Mouse (Mus musculus) stomach, embryonic 15.5 days (tissue): Measurements from ENCODE around the gene Usp32. TPM values are rescaled to one million over a fixed set of nuclear protein-coding genes. Genes with fewer than 3 reads are reported as not detected.

ENCODE experiments used
- ATAC-seq: fragments of 200-750 bp; cut with Nextera tagmentation; 2 replicates; pipeline ENCODE4 v1.8.0; 2017; ENCODE audit warnings: low read depth, moderate number of reproducible peaks, moderate TSS enrichment; ENCODE audit not compliant: insufficient read depth, low FRiP score
- H3K27ac ChIP-seq: fragments of 300-500 bp; sonication (generic); 2 replicates; pipeline ENCODE4 v1.5.1; 2015; ENCODE audit warnings: mild to moderate bottlenecking, inconsistent platforms
- H3K27me3 ChIP-seq: fragments of 300-500 bp; sonication (generic); replicated peaks from 2 replicates; pipeline ENCODE4 v1.6.1; 2015; ENCODE audit warnings: inconsistent platforms
- H3K36me3 ChIP-seq: fragments of 300-500 bp; sonication (generic); 2 replicates; pipeline ENCODE4 v1.6.1; 2015; ENCODE audit warnings: inconsistent platforms
- H3K4me1 ChIP-seq: fragments of 300-500 bp; sonication (generic); 2 replicates; pipeline ENCODE4 v1.6.1; 2015; ENCODE audit warnings: inconsistent platforms
- H3K4me2 ChIP-seq: fragments of 300-500 bp; sonication (generic); 2 replicates; pipeline ENCODE4 v1.6.1; 2015; ENCODE audit warnings: mild to moderate bottlenecking, inconsistent platforms
- H3K4me3 ChIP-seq: fragments of 300-500 bp; sonication (generic); replicated peaks from 2 replicates; pipeline ENCODE4 v1.5.1; 2015; ENCODE audit warnings: inconsistent platforms
- H3K9ac ChIP-seq: fragments of 300-500 bp; sonication (generic); 2 replicates; pipeline ENCODE4 v1.6.1; 2015; ENCODE audit warnings: inconsistent platforms
- H3K9me3 ChIP-seq: fragments of 300-500 bp; sonication (generic); 2 replicates; pipeline ENCODE4 v1.6.1; 2016; ENCODE audit warnings: inconsistent platforms
- WGBS: fragments of 180-500 bp; shearing (Covaris S2); methylation state at CpG from one replicate; pipeline ENCODE4 v1.1.7; 2015; 5-methylcytosine and 5-hydroxymethylcytosine counted together
- polyA plus RNA-seq: library from polyadenylated mRNA; unstranded; fragments of >200 nt; fragmentation: Nextera tagmentation; extraction: Ambion mirVana; gene quantifications from 2 replicates; pipeline ENCODE4 v1.2.1, GENCODE M21; 2015

Usp32 gene
- polyA plus RNA-seq, 1 experiment from 2014 or later = 4.8 TPM

DNA sequence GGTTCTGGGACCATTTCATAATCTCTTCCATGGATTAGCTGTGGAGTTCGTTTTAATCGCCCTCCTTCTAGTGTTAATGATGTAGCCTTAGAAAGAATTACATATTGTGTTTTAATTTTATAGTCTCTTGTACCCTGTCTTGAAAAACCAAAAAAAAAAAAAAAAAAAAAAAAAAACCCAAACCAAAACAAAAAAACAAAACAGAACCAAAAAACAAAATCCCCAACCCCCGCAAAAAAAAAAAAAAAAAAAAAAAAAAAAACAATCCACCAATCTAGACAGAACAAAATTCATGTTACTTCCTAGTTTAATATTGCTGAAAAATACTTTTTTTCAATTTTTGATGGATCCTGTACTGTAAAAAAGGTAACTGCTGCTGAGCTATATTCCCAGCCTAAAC, 100.7 kb downstream of the Usp32 start:
- H3K4me2 ChIP-seq = no peak overlapping the region
- peaks cover 8% of the 10 kb centered on the region; the same call in 1 of the 2 replicates for H3K36me3 ChIP-seq
- no peaks in the 10 kb centered on the region for H3K27me3 ChIP-seq
- no peak overlapping the region for H3K27ac ChIP-seq
- no peak for ATAC-seq
- H3K4me1 ChIP-seq = no peaks in the 10 kb centered on the region
- no peak overlapping the region for H3K4me3 ChIP-seq
- H3K9ac ChIP-seq = no peak overlapping the region
- H3K9me3 ChIP-seq = no peaks in the 10 kb centered on the region
- WGBS = 91% methylated on average over 3 of the region's 3 CpGs

DNA sequence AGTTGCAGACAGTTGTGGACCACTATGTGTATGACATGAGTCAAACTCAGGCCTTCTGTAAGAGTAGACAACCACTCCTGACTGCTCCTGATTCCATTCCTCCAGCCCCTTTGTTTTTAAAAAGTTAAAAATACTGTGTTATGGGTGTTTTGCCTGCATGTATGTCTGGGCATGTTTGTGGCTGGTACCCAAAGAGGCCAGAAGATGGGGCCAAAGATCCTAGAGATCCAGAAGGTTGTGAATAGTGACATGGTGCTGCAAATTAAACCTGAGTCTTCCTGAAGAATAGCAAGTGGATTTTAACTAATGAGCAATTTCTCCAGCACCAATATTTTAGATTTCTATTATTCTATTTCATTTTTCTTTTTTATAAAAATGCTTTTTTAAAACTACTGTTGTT, 126.8 kb downstream of the Usp32 start:
- ATAC-seq = no peak
- Histone ChIP-seq H3K4me1 (no peaks in the 10 kb centered on the region), H3K4me2 (no peak overlapping the region), H3K4me3 (no peak overlapping the region), H3K27me3 (no peaks in the 10 kb centered on the region), H3K9ac (no peak overlapping the region), H3K36me3 (0 out of 2 replicates have a peak, but pooled peaks cover 3% of the 10 kb centered on the region), H3K9me3 (no peaks in the 10 kb centered on the region), H3K27ac (no peak overlapping the region)

DNA sequence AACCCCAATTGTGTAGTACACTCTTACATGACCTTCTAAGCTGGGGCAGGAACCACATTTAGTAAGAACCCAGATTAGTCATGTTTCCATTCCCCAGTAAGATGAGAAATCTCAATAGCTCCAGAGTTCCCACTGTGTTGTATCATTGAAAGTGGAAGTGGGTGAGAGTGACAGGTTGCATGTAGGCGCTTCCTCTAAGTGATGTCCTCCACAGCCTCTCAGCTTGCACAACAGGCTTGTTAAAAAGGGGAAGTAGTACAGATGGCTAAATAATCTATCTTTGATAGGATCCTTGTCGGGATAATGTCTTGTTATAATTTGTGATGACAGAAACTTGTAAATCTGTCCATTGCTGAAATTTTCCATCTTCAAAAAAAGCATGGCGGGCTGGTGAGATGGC, 136.4 kb downstream of the Usp32 start:
- peaks cover 6% of the 10 kb centered on the region; the same call in 1 of the 2 replicates for H3K36me3 ChIP-seq

DNA sequence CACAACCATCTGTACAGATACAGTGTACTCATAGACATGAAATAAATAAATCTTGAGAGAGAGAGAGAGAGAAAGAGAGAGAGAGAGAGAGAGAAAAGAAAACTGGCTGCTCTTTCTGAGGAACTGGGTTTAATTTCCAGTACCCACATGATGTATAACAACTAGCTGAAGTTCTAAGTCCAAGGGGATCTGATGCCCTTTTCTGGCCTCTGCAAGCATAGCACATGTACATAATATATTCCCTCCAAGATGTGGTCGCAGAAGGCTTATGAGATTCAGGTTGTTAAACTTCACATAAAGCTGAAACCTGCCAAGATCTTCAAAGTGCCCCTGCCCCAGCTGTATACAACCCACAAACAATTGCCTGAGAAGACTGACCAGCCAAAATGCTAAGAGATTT, 144.7 kb downstream of the Usp32 start:
- H3K4me1 ChIP-seq = no peaks in the 10 kb centered on the region
- H3K4me3 ChIP-seq = no peak overlapping the region
- peaks cover 26% of the 10 kb centered on the region for H3K36me3 ChIP-seq
- no peak overlapping the region for H3K9ac ChIP-seq
- 90% methylated on average over 1 of the region's 1 CpGs for WGBS
- no peak for ATAC-seq
- no peaks in the 10 kb centered on the region for H3K27me3 ChIP-seq
- no peak overlapping the region for H3K4me2 ChIP-seq
- no peak overlapping the region for H3K27ac ChIP-seq
- H3K9me3 ChIP-seq = no peaks in the 10 kb centered on the region

More for the DNA sequence above, 136.4 kb downstream of the Usp32 start:
- ATAC-seq = no peak
- no peaks in the 10 kb centered on the region for H3K4me1 ChIP-seq
- no peak overlapping the region for H3K4me2 ChIP-seq
- no peaks in the 10 kb centered on the region for H3K27me3 ChIP-seq
- H3K4me3 ChIP-seq = no peak overlapping the region
- no peak overlapping the region for H3K27ac ChIP-seq
- no peaks in the 10 kb centered on the region for H3K9me3 ChIP-seq
- WGBS = 85% methylated on average over 3 of the region's 3 CpGs
- no peak overlapping the region for H3K9ac ChIP-seq

DNA sequence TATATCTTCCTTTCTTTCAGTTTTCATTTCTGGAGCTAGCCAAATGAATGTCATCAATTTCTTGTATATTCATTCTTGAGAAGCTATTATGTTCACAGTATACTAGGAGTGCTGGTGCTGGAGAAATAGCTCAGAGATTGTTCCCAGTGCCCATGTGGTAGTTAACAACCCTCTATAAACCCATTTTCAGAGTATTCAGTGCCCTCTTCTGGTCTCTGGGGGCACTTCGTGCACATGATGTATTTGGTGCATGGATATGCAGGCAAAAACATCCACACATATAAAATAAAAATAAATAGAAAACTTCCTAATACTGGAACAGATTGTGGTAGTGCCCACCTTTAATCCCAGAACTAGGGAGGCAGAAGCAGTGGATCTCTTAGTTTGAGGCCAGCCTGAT, 147.0 kb downstream of the Usp32 start:
- Histone ChIP-seq H3K9ac (no peak overlapping the region), H3K4me1 (no peaks in the 10 kb centered on the region), H3K4me3 (no peak overlapping the region), H3K36me3 (peaks cover 26% of the 10 kb centered on the region), H3K27ac (no peak overlapping the region), H3K9me3 (no peaks in the 10 kb centered on the region), H3K27me3 (no peaks in the 10 kb centered on the region), H3K4me2 (no peak overlapping the region)
- no peak for ATAC-seq
- 91% methylated on average over 1 of the region's 1 CpGs for WGBS

DNA sequence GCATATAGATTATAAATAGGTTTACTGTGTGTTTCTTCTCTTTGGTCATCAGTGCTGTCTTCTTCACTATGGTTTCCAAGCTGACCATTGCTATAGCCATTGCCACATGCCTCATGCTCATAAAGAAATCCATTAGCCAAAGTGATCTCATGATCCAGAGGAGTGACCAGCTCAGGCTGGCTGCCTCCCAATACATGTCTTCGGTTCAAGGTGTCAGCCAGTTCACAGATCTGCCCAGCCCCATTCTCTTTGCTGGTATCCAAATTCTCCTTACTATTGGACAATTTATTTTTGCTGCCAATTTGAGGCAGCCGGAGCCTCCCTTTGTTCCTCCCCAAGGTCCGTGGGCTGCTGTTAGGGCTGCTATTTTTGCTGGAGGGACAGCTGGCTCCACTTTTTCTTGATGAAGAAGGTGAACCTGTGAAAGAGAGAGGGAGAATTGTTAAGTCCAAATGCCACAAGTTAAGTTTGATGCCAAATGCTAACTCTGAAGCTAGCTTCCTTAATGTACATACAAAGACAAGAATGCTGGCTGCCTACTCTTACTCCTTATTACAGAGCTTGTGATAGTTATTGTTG, 151.5 kb downstream of the Usp32 start:
- ATAC-seq = no peak
- Histone ChIP-seq H3K27ac (no peak overlapping the region), H3K4me2 (no peak overlapping the region), H3K27me3 (no peaks in the 10 kb centered on the region), H3K36me3 (peaks cover 18% of the 10 kb centered on the region), H3K9ac (no peak overlapping the region), H3K9me3 (no peaks in the 10 kb centered on the region), H3K4me1 (no peaks in the 10 kb centered on the region), H3K4me3 (no peak overlapping the region)
- 92% methylated on average over 3 of the region's 3 CpGs for WGBS

DNA sequence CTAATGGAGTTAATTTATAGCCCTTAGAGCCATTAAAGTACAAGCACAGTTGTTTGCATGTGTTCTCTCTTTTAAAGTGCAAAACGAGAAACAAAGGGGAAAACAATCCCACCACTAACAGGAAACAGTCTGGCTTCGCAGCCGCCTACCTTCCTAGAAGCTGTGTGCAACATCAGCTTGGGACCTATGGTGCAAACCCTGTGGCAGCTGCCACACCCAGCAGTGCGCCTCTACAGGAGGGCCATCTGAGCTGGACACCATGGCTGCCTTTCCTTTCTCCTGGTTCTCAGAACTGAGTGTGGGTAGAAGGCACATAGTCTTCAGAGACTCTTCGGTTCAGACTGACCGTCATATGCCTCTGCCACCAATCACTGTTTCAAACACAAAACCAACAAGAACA, 154.5 kb downstream of the Usp32 start:
- WGBS = 89% methylated on average over 6 of the region's 6 CpGs
- H3K4me1 ChIP-seq = no peaks in the 10 kb centered on the region
- H3K9me3 ChIP-seq = no peaks in the 10 kb centered on the region
- H3K4me3 ChIP-seq = no peak overlapping the region
- no peak overlapping the region for H3K27ac ChIP-seq
- no peak overlapping the region for H3K4me2 ChIP-seq
- ATAC-seq = no peak
- H3K9ac ChIP-seq = no peak overlapping the region
- H3K27me3 ChIP-seq = no peaks in the 10 kb centered on the region
- peaks cover 3% of the 10 kb centered on the region for H3K36me3 ChIP-seq

DNA sequence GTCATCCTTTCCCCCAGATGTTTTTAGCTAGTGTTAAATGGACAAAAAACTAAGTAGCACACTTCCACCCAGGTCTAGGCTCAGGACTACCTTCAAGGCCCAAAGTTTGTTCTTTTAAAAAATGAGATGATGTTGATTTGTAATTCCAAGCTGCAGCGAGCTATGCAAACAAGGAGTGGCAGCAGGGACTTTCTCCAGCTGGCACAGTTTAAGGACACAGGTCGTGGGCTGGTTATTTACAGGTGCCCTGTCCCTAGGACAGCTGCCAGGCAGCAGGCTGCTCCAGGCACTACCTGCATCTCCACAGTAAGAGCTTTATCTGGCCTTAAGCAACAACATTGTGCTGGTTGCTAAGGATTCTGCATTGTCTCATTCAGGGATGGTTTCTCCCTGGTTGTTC, 159.3 kb downstream of the Usp32 start:
- no peak overlapping the region for H3K4me2 ChIP-seq
- H3K36me3 ChIP-seq = no peaks in the 10 kb centered on the region
- ATAC-seq = no peak
- H3K9me3 ChIP-seq = no peaks in the 10 kb centered on the region
- 71% methylated on average over 2 of the region's 2 CpGs for WGBS
- no peak overlapping the region for H3K9ac ChIP-seq
- H3K4me1 ChIP-seq = no peaks in the 10 kb centered on the region
- H3K4me3 ChIP-seq = no peak overlapping the region
- H3K27me3 ChIP-seq = no peaks in the 10 kb centered on the region
- H3K27ac ChIP-seq = no peak overlapping the region

DNA sequence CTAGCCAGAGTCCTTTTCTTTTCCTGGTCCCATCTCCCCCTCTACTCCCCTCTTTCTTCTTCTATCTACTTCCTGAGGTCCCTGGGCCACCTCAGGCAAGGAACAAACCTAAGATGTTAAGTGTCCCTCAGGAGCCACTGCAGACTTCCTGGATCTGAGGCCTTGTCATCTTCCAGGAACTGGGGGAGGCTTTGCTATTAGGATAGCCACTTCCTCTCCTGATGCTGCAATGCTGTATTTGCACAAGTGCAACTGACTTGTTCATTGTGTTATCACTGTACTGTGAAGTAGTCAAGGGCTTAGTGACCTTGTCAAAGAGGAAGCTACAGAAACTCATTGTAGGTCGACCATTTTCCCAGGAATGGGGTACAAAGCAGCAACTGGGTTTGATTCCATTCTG, 160.6 kb downstream of the Usp32 start:
- ATAC-seq = no peak
- H3K4me2 ChIP-seq = no peak overlapping the region
- H3K9ac ChIP-seq = no peak overlapping the region

DNA sequence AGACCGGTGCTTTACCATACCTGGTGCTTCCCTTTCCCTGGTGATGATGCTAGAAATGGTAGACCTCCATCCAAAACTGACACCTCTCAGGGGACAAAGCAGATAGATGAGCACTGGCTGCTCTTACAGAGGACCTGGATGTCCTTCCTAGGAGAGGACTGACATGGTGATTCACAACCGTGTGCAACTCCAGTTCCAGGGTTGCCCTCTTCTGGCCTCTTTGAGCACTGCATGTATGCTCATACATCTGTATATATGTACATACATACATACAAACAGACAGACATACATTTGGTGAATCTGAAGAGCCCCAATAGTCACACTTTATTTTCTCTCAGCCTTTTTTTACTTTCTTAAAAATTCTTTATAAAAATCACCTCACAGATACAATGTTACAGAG, 161.8 kb downstream of the Usp32 start:
- WGBS = 51% methylated on average over 2 of the region's 2 CpGs
- no peaks in the 10 kb centered on the region for H3K4me1 ChIP-seq
- no peaks in the 10 kb centered on the region for H3K27me3 ChIP-seq
- no peak overlapping the region for H3K27ac ChIP-seq
- no peak for ATAC-seq
- no peak overlapping the region for H3K4me3 ChIP-seq
- no peak overlapping the region for H3K4me2 ChIP-seq
- H3K36me3 ChIP-seq = no peaks in the 10 kb centered on the region
- no peak overlapping the region for H3K9ac ChIP-seq
- H3K9me3 ChIP-seq = no peaks in the 10 kb centered on the region

More for the DNA sequence above, 160.6 kb downstream of the Usp32 start:
- Histone ChIP-seq H3K4me3 (no peak overlapping the region), H3K4me1 (no peaks in the 10 kb centered on the region), H3K27me3 (no peaks in the 10 kb centered on the region), H3K36me3 (no peaks in the 10 kb centered on the region), H3K27ac (no peak overlapping the region), H3K9me3 (no peaks in the 10 kb centered on the region)
- WGBS = 38% methylated on average over 1 of the region's 1 CpGs

DNA sequence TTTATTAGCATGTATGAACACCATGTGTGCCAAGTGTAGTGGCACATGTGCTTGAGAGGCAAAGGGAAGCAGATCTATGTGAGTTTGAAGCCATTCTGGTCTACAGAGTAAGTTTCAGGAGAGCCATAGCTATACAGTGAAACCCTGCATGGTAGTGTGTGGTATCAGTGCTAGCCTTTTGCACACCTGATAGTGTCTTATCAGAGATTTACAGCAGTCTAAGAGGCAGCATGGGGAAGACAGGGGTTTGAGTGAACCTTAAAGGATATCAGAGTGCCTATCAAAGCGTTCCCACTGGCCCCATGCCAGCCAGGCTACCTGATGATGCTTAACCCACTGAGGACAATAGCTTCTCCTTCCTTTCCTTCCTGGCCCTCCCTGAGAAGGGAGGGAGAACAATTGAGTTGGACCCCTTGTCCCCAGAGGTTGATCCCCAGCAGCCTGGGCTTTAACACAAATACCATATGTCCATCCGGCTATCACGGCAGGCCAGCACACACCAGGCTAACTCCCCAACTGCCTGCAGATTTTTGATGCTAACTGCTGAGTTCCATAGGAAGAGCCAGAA, 162.5 kb downstream of the Usp32 start:
- Histone ChIP-seq H3K9ac (no peak overlapping the region), H3K9me3 (no peaks in the 10 kb centered on the region), H3K27me3 (no peaks in the 10 kb centered on the region), H3K27ac (no peak overlapping the region), H3K4me3 (no peak overlapping the region), H3K4me1 (no peaks in the 10 kb centered on the region), H3K36me3 (no peaks in the 10 kb centered on the region), H3K4me2 (no peak overlapping the region)
- ATAC-seq = no peak
- WGBS = 85% methylated on average over 3 of the region's 3 CpGs

DNA sequence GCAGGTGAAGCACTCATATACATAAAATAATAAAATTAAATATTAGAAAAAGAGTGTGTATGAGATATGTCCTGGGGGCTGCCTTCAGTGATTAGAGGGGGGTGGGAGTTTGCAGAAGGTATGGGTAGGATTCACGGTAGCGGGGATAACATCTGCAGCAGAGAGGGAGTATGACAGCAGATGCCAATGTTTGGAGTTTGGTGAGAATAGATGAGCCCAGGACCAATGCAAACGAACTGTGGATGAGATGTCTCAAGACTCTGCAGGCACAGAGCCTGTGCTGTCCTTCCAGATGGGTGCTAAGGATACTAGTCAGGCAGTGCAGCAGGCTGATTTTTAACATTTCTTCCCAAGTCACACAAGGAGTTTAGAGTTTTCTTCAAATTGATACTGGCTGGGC, 163.3 kb downstream of the Usp32 start:
- WGBS = 74% methylated on average over 3 of the region's 3 CpGs

DNA sequence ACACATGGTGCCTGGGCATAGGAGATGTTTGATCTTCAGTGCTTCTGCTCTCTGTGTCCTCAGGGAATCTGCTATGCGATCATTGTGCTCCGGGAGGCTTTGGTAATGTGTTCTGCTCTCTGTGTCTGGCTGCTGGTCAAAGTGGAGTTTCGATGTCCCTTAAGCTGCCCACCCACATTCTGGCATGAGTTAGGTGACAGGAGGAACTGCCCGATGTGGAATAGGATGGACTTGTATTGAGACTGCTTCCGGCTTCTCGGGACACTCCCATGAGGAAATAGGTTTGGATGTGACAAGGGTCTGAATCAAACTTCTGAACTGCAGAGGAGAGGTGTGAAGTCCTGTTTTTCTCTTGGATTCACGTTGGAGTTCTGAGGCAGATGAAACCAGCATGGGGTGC, 165.4 kb downstream of the Usp32 start:
- no peak overlapping the region for H3K9ac ChIP-seq
- 53% methylated on average over 7 of the region's 7 CpGs for WGBS
- no peak overlapping the region for H3K4me2 ChIP-seq
- no peak overlapping the region for H3K4me3 ChIP-seq
- no peaks in the 10 kb centered on the region for H3K4me1 ChIP-seq
- no peaks in the 10 kb centered on the region for H3K36me3 ChIP-seq
- no peak overlapping the region for H3K27ac ChIP-seq
- ATAC-seq = no peak
- H3K9me3 ChIP-seq = no peaks in the 10 kb centered on the region
- no peaks in the 10 kb centered on the region for H3K27me3 ChIP-seq

More for the DNA sequence above, 163.3 kb downstream of the Usp32 start:
- H3K27me3 ChIP-seq = no peaks in the 10 kb centered on the region
- no peaks in the 10 kb centered on the region for H3K36me3 ChIP-seq
- H3K9me3 ChIP-seq = no peaks in the 10 kb centered on the region
- no peak for ATAC-seq
- H3K4me1 ChIP-seq = no peaks in the 10 kb centered on the region
- no peak overlapping the region for H3K4me2 ChIP-seq
- no peak overlapping the region for H3K27ac ChIP-seq
- no peak overlapping the region for H3K9ac ChIP-seq
- H3K4me3 ChIP-seq = no peak overlapping the region
